Mouse (Mus musculus) limb, embryonic 14.5 days (tissue): Measurements from ENCODE around the gene Cldn10. TPM values are rescaled to one million over a fixed set of nuclear protein-coding genes. Genes with fewer than 3 reads are reported as not detected.

Source experiments
- ATAC-seq: fragments of 200-750 bp; cut with Nextera tagmentation; 2 replicates; pipeline ENCODE4 v1.8.0; 2017; ENCODE audit warnings: low read depth, moderate number of reproducible peaks, moderate TSS enrichment; ENCODE audit not compliant: low FRiP score
- DNase-seq: peaks from one replicate; pipeline ENCODE4 v3.0.0-alpha.2; 2015; ENCODE audit warnings: low spot score
- H3K27ac ChIP-seq: fragments of 300-500 bp; sonication (generic); replicated peaks from 2 replicates; pipeline ENCODE4 v1.5.1; 2014; ENCODE audit warnings: low read depth, mild to moderate bottlenecking, low read length, moderate library complexity, mixed read lengths
- H3K27me3 ChIP-seq: fragments of 300-500 bp; sonication (generic); 2 replicates; pipeline ENCODE4 v1.6.1; 2014; ENCODE audit warnings: low read length, mixed read lengths; ENCODE audit not compliant: control insufficient read depth, insufficient read depth
- H3K36me3 ChIP-seq: fragments of 300-500 bp; sonication (generic); 2 replicates; pipeline ENCODE4 v1.6.1; 2014; ENCODE audit warnings: mild to moderate bottlenecking, low read length, moderate library complexity, mixed read lengths; ENCODE audit not compliant: control insufficient read depth, insufficient read depth
- H3K4me1 ChIP-seq: fragments of 300-500 bp; sonication (generic); 2 replicates; pipeline ENCODE4 v1.6.1; 2014; ENCODE audit warnings: antibody characterized with exemption, low read length, mixed read lengths; ENCODE audit not compliant: control insufficient read depth, insufficient read depth
- H3K4me2 ChIP-seq: fragments of 300-500 bp; sonication (generic); replicated peaks from 2 replicates; pipeline ENCODE4 v1.6.1; 2014; ENCODE audit warnings: low read depth, mild to moderate bottlenecking, low read length, moderate library complexity; ENCODE audit not compliant: severe bottlenecking
- H3K4me3 ChIP-seq: fragments of 300-500 bp; sonication (generic); replicated peaks from 2 replicates; pipeline ENCODE4 v1.5.1; 2014; ENCODE audit warnings: low read length
- H3K9ac ChIP-seq: fragments of 300-500 bp; sonication (generic); 2 replicates; pipeline ENCODE4 v1.6.1; 2014; ENCODE audit warnings: mild to moderate bottlenecking, low read depth, low read length, moderate library complexity; ENCODE audit not compliant: severe bottlenecking
- H3K9me3 ChIP-seq: fragments of 300-500 bp; sonication (generic); 2 replicates; pipeline ENCODE4 v1.6.1; 2016; ENCODE audit warnings: low read length; ENCODE audit not compliant: control insufficient read depth
- POLR2A ChIP-seq: fragments of 200-500 bp; IDR thresholded peaks from 2 replicates; pipeline ENCODE4 v1.8.0; 2012; ENCODE audit warnings: inconsistent platforms, mild to moderate bottlenecking, moderate library complexity, borderline replicate concordance; ENCODE audit not compliant: insufficient read depth, insufficient read length; ENCODE audit errors: extremely low read depth
- whole genome bisulfite sequencing: fragments of 180-500 bp; shearing (Covaris S2); extraction: QIAGEN DNeasy Blood & Tissue Kit; methylation state at CpG from one replicate; pipeline ENCODE4 v1.1.7; 2014; 5-methylcytosine and 5-hydroxymethylcytosine counted together
- polyA plus RNA-seq, 2 experiments: library from polyadenylated mRNA; depleted of rRNA in 1 of 2; stranded (reverse) in 1 of 2; unstranded in 1 of 2; fragments of >200 nt; fragmentation: Nextera tagmentation in 1 of 2; extraction: Ambion mirVana in 1 of 2; gene quantifications; 2 replicates each; pipeline versions ENCODE4 v1.2.1 to v1.2.3; 2012 to 2014

The Cldn10 gene
- polyA plus RNA-seq, 2 experiments: 0.65 to 1.4 TPM

- Histone ChIP-seq H3K4me2 (no peak overlapping the region), H3K36me3 (no peaks in the 10 kb centered on the region), H3K9me3 (no peaks in the 10 kb centered on the region), H3K9ac (no peak overlapping the region), H3K4me1 (no peaks in the 10 kb centered on the region), H3K27me3 (no peaks in the 10 kb centered on the region), H3K4me3 (no peak overlapping the region), H3K27ac (no peak overlapping the region)
- TF ChIP-seq POLR2A: no peak
- 97% methylated on average over 3 of the region's 3 CpGs for WGBS
- ATAC-seq: no peak
- no peak for DNase-seq
These were observed 14.0 kb upstream of the Cldn10 start for GRCm38 (mm10) chr14:118773668-118774067.

DNA sequence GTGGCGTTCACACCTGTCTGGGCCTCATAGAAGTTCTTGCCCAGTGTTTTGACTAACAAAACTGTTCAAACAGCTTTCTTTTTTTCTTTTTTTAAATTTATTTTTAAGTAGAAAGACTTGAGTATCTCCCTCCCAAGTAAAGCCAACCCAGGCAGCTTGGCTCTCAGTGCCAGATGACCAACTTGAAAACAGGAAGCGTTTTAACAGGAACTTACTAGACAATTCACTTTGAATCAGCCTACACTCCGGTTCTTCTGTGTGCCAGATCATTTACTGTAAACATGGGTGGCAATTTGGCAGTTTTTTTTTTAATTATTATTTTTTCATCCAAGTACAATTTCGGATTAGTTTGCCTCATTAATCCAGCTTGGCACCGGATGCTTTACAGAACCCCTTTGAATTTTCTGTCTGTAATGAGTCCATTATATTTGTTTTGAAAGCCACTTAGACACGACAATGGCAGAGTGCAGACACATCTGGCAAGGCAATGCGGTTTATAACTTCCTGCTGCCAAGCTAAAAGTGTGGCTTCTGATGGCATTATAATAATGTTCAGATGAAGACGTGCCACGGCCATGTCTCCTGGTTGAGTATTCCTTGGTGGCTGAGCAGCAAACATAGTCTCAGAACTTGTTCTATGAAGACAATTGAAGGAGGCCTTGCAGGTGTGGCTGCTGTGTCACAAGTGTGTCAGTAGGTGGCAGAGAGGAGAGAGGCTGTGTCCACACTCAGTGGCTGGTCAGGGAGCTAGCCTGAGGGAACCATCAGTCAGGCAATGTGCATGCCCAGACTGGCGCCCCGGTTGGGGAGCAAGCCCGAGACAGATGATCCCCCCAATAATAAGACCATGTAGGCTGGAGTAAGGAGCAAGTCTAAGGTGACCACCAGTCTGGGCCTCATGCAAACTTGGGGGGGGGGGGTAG, 12.9 kb upstream of the Cldn10 start:
- H3K9ac ChIP-seq: no peak overlapping the region
- WGBS: 66% methylated on average over 12 of the region's 12 CpGs
- DNase-seq: no peak
- no peaks in the 10 kb centered on the region for H3K4me1 ChIP-seq
- no peak for ATAC-seq
- no peak overlapping the region for H3K4me2 ChIP-seq
- H3K9me3 ChIP-seq: no peaks in the 10 kb centered on the region
- H3K27me3 ChIP-seq: no peaks in the 10 kb centered on the region
- no peak overlapping the region for H3K27ac ChIP-seq
- H3K36me3 ChIP-seq: no peaks in the 10 kb centered on the region
- no peak for TF ChIP-seq POLR2A
- H3K4me3 ChIP-seq: no peak overlapping the region

DNA sequence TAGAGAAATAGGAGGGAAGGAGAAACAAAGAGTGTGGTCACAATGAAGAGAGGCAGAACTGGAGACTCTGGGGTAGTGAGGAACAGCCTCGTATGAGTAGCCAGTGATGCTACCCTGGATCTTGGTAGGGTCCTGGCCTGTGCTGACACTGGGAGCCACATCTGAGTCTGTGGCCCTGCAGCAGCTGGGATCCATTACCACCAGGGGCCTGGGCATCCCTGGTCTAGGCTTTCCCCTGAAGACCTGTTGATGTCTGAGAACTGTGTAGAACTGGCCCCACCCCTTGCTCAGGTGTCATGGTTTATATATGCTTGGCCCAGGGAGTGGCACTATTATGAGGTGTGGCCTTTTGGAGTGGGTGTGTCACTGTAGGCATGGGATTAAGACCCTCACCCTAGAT, 12.2 kb upstream of the Cldn10 start:
- Histone ChIP-seq H3K4me3 (no peak overlapping the region), H3K27me3 (no peaks in the 10 kb centered on the region), H3K27ac (no peak overlapping the region), H3K9me3 (no peaks in the 10 kb centered on the region), H3K4me2 (no peak overlapping the region), H3K9ac (no peak overlapping the region), H3K36me3 (no peaks in the 10 kb centered on the region), H3K4me1 (no peaks in the 10 kb centered on the region)
- WGBS: 85% methylated on average over 1 of the region's 1 CpGs
- no peak for TF ChIP-seq POLR2A
- ATAC-seq (no peak), DNase-seq (no peak)

DNA sequence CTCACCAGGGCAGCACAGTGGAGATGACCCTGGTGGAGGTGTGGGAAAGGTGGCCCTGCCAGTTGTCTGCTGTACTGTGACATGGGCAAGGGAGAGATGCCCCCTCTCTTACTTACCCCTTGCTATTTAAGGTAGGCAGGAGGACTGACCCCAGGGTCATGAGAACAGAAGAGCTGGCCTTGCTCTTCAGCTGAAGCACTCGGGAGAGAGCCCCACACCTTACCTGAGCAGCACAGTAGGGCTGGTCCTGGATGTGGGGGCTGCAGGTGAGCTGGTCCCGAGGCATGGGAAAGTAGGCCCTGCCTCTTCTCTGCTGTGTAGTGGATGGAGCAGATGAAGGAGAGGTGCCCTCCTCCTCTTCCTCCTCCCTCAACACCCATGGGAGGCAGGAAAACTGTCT, 11.3 kb upstream of the Cldn10 start:
- DNase-seq: no peak
- Histone ChIP-seq H3K9ac (no peak overlapping the region), H3K27ac (no peak overlapping the region), H3K27me3 (no peaks in the 10 kb centered on the region), H3K4me1 (no peaks in the 10 kb centered on the region), H3K36me3 (no peaks in the 10 kb centered on the region), H3K4me3 (no peak overlapping the region), H3K4me2 (no peak overlapping the region), H3K9me3 (no peaks in the 10 kb centered on the region)
- ATAC-seq: no peak
- TF ChIP-seq POLR2A: no peak
- 89% methylated on average over 2 of the region's 2 CpGs for WGBS

DNA sequence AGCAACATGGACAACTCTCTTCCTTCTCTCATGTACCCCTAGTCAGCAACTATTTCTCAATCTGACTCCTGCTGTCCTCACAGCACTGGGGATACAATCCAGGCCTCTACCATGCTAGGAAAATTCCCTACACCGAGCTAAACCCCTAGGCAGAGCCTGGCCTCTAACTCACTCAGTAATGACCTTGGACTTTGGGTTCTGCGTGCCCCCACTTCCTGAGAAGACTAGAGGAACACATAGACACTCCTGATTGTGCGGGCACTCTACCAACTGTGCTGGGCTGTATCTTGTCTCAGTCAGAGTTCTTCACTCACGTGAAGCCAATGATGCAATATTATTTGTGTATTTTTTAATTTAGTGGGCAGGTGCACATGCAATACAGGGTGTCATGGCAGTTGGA, 10.2 kb upstream of the Cldn10 start:
- ATAC-seq (no peak), DNase-seq (no peak)
- TF ChIP-seq POLR2A: no peak
- Histone ChIP-seq H3K4me2 (no peak overlapping the region), H3K9ac (no peak overlapping the region), H3K9me3 (no peaks in the 10 kb centered on the region), H3K4me1 (no peaks in the 10 kb centered on the region), H3K27ac (no peak overlapping the region), H3K27me3 (no peaks in the 10 kb centered on the region), H3K36me3 (no peaks in the 10 kb centered on the region), H3K4me3 (no peak overlapping the region)
- WGBS: 92% methylated on average over 4 of the region's 4 CpGs
